Mouse (Mus musculus): ENCODE data around the gene B4galt1. TPM values are rescaled to one million over a fixed set of nuclear protein-coding genes. Genes with fewer than 3 reads are reported as not detected.

B4galt1 gene
- 1 to 10 TPM; 6.8 to 7.0 TPM for total RNA-seq (2021)

DNA sequence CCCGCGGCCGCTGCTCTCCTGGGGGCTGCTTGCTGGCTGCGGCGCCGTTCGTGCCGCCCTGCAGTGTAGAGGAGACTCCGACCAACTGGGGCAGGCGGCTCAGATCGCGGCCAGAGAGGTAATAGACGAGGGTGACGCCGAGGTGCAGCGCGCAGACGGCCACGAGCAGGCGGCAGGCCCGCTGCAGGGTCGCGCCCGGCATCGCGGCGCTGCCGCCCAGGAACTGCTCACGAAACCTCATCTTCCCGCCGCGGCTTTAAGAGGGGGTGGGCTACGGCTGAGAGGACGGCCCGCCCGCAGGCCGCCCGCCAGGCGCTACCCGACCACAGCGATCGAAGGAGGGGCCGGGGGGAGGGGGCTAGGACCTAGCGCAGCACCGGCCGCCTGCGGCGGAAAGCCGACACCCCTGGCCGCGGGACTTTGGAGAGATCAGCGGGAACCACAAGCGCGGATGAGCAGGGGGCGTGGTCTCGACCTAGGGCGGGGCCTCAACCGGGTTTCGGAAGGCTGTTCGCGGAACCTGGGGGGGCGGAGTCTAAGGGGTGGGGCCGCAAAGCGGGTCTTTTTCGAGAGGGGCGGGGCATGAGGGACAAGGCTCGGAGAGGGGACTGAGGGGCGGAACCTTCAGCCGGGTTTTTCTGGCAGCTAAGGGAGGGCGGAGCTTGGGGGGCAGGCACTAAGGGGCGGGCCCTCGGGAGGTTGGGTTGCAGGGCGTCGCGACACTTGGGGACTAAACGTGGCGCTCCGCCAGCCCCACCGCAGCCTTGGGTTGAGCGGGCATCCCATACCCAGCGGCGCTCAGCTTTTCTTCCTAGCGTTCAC lies at the start of gene B4galt1:
B4galt1 (minus strand) TSS at position 441 of the 822 bp plus-strand sequence.
- DNase-seq (ENCODE audit: extremely low spot score in 1 of 2, low spot score in 2 of 2): peak; percentile 93 to 99
- intact Hi-C loops (cut with DNase I): loop anchor here (10.0 kb wide), 1 partner anchor 79 kb away; no protein-coding TSS in a partner anchor

DNA sequence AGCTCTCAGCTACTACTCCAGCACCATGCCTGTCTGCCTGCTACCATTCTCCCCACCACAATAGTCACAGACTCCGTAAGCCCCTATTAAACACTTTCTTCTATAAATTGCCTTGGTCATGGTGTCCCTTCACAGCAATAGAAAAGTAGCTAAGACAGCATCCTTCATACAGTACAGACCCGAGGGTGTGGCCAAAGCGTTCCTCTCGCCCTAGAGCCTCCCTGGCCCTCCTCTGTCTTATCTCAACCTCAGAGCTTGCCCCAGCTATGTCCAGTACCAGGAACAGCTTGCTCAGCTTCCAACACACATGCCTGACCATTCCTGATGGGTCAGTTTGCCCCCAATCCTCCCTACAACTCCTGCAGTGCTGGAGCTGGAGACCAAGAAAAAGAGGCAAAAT lies 46.8 kb upstream of the B4galt1 start:
- no peak for DNase-seq (ENCODE audit: extremely low spot score in 1 of 2, low spot score in 2 of 2)
- intact Hi-C loops (cut with DNase I): no loop called here

DNA sequence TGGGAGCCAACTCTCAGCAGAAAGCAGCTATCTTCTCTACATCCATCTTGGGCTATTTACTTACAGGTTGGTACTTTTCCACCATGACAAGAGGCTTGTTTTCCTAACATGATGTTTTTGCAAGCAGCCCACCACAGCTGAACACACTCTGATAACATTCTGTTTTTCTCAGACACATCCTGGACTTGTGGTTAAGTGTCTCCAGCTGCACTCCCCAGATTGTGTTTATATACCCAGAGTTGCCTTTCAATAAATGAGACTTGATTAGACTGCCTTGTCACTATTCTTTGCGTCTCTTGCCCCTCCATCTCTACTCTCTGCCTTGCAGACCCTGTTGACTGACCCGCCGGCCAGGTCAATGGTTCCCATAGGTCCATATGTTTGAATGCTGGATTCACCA lies 46.3 kb upstream of the B4galt1 start:
- intact Hi-C loops (cut with DNase I): no loop called here

GRCm38 (mm10) chr4:40899264-40899663 lies 45.5 kb upstream of the B4galt1 start:
- DNase-seq (ENCODE audit: extremely low spot score in 1 of 2, low spot score in 2 of 2): no peak
- intact Hi-C loops (cut with DNase I): no loop called here

More for the DNA sequence above, 46.3 kb upstream of the B4galt1 start:
- no peak for DNase-seq (ENCODE audit: extremely low spot score in 1 of 2, low spot score in 2 of 2)

GRCm38 (mm10) chr4:40898476-40899044 lies 44.8 kb upstream of the B4galt1 start:
- intact Hi-C loops (cut with DNase I): no loop called here

GRCm38 (mm10) chr4:40895646-40896045 lies 41.8 kb upstream of the B4galt1 start:
- intact Hi-C loops (cut with DNase I): no loop called here
- DNase-seq (ENCODE audit: extremely low spot score in 1 of 2, low spot score in 2 of 2): no peak

More at GRCm38 (mm10) chr4:40898476-40899044, 44.8 kb upstream of the B4galt1 start:
- no peak for DNase-seq (ENCODE audit: extremely low spot score in 1 of 2, low spot score in 2 of 2)

GRCm38 (mm10) chr4:40895118-40895517 lies 41.3 kb upstream of the B4galt1 start:
- no peak for DNase-seq (ENCODE audit: extremely low spot score in 1 of 2, low spot score in 2 of 2)
- intact Hi-C loops (cut with DNase I): no loop called here

- no peak for DNase-seq (ENCODE audit: extremely low spot score in 1 of 2, low spot score in 2 of 2)
- intact Hi-C loops (cut with DNase I): no loop called here
These were observed 37.4 kb upstream of the B4galt1 start for GRCm38 (mm10) chr4:40891206-40891605.

DNA sequence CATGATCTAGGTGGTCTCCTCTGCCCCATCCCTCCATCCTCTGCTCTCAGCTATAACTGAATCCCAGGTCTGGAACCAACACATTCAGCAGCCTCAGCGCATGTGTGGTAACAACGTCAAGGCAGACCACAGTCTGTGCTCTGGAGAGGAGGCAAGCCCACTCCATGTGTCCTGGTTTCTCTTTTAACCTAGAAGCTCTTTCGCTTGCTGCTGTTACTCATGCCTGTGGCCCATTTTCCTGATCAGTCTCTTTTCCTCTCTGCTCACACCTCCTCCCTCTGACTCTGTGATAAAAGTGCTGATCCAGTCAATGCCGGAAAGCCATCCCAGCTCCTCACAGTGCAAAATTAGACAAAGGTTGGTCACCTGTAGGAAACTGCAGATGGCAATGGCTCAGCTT lies 36.2 kb upstream of the B4galt1 start:
- no peak for DNase-seq (ENCODE audit: extremely low spot score in 1 of 2, low spot score in 2 of 2)
- intact Hi-C loops (cut with DNase I): no loop called here

DNA sequence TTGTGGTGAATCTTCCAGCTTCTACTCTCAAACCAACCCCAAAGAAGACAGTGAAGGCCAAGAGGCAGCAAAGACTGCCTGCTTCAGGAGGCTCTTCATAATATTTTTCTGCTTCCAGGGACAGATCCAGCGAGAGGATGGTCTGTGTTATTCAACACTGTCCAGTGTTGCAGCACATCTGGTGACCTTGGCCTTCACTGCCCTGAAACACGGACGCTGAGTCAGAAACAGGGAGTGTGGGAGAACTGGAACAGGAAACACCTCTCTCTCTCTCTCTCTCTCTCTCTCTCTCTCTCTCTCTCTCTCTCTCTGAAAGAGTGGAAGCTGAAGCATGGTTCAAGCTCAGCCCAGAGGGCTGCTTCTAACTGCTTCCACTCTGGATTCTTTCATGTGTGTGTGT lies 35.4 kb upstream of the B4galt1 start:
- intact Hi-C loops (cut with DNase I): no loop called here
- no peak for DNase-seq (ENCODE audit: extremely low spot score in 1 of 2, low spot score in 2 of 2)

DNA sequence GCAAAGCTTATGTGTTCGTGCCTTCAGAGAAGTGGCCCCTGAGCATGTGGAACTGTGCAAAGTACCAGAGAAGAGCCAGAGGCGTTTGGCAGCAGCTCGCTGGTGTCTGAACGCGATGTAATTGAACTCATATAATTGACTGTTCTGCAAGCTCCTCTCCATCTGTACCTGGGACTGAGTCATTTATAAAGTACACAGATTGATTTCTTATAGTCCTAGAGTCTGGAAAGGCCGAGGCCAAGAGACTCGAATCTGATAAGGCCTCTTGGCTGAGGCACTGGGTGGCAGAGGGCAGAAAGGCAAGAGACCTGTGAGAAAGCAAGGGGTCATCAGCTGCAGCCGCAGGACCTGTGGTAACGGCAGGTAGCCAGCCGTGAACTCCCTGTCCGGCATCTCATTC lies 35.0 kb upstream of the B4galt1 start:
- intact Hi-C loops (cut with DNase I): no loop called here

DNA sequence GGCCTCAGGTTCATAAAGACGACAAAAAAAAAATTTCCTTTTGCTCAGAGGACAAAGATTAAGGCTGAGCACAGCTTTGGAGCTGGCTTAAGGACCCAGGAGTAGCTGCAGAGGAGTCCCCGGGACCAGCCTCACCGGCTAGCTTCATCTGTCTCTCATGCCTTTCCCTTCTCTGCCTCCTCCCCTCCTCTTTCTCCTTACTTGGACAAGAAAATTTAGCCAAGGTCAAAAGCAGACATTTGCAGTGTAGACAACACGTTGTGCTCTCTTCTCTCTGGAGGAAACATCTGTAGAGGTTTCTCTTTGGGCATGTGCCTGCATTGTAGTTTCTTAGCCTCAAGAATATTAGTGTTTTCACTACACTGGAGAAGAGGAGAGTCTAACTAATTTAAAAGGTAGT lies 32.1 kb upstream of the B4galt1 start:
- intact Hi-C loops (cut with DNase I): no loop called here
- DNase-seq (ENCODE audit: extremely low spot score in 1 of 2, low spot score in 2 of 2): no peak

More for the DNA sequence above, 35.0 kb upstream of the B4galt1 start:
- DNase-seq (ENCODE audit: extremely low spot score in 1 of 2, low spot score in 2 of 2): no peak

- no peak for DNase-seq (ENCODE audit: extremely low spot score in 1 of 2, low spot score in 2 of 2)
- intact Hi-C loops (cut with DNase I): no loop called here
These were observed 31.3 kb upstream of the B4galt1 start for GRCm38 (mm10) chr4:40885166-40885525.

- no peak for DNase-seq (ENCODE audit: extremely low spot score in 1 of 2, low spot score in 2 of 2)
- intact Hi-C loops (cut with DNase I): no loop called here
These were observed 30.7 kb upstream of the B4galt1 start for GRCm38 (mm10) chr4:40884282-40885165.

GRCm38 (mm10) chr4:40883200-40883599 lies 29.4 kb upstream of the B4galt1 start:
- DNase-seq (ENCODE audit: extremely low spot score in 1 of 2, low spot score in 2 of 2): no peak
- intact Hi-C loops (cut with DNase I): no loop called here

DNA sequence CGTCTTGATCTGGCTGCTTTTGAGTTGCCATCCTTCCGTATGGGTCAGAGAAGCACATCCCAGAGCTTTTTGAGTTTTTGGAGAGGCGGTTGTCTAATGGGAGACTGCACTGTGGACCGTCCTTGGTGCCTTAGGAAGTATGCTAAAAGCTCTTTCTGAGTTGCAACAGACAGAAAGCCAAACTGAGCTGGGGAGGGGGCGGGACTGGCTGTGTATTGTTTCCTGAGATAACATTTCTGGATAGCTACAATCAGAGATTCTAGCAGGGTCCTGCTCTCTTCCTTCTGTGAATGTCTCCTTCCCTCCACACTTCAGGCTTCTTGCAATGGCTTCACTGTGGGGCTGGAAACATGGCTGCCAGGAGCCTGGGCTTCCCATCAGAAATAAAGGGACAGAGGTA lies 23.7 kb upstream of the B4galt1 start:
- intact Hi-C loops (cut with DNase I): no loop called here

GRCm38 (mm10) chr4:40876814-40877371 lies 23.1 kb upstream of the B4galt1 start:
- DNase-seq (ENCODE audit: extremely low spot score in 1 of 2, low spot score in 2 of 2): peak in 1 of 2 experiments; percentile 48
- intact Hi-C loops (cut with DNase I): no loop called here

More for the DNA sequence above, 23.7 kb upstream of the B4galt1 start:
- no peak for DNase-seq (ENCODE audit: extremely low spot score in 1 of 2, low spot score in 2 of 2)

GRCm38 (mm10) chr4:40875842-40876241 lies 22.0 kb upstream of the B4galt1 start:
- intact Hi-C loops (cut with DNase I): no loop called here
- peak in 1 of 2 experiments; percentile 53 for DNase-seq (ENCODE audit: extremely low spot score in 1 of 2, low spot score in 2 of 2)
